Mouse (Mus musculus): ENCODE measurements around the gene Gm10272.

DNA sequence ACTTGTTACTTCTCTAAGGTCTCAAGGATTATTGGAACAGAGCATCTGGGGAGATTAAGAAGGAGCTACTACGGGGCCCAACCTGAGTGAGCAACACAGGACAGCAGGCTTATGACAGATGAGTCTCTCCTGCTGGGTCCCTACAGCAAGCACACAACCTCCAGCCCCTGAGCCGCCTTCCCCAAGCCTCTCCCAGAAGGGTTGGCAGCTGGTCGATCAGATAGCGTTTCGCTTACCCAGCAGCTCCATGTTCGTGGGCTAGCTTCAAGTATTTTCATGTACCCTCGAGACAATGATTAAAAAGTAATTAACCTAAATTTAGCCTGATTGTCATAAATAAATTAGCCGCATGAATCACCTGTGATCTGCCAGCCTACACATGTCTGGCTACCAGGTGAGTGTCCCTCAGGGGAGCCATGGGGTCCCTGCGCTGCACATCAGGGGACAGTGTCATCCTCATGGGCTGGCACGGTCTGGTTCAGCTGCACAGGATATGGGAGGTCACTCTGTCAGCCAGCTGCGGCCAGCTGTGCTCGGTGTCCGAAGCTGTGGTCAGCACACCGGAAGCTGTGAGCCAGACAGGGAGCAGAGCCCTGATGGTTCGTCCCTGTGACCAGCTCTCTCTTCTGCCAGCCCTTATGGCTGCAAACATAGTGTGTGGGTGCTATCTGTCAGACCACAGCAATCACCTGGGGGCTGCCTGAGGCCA, 48.0 kb upstream of the Gm10272 start:
- TF ChIP-seq POLR2A (IDR thresholded peaks at IDR 0.05; ENCODE audit: low read depth, low read length) (no peak), CTCF (IDR thresholded peaks at IDR 0.05; ENCODE audit: extremely low read depth, insufficient read depth, insufficient read length, insufficient replicate concordance) (no peak)
